Mouse (Mus musculus) kidney, adult 9 months (tissue): Measurements from ENCODE around the gene Btbd1.

Experiments
- DNase-seq: peaks from one replicate; pipeline ENCODE4 v3.0.0; 2022

The Btbd1 gene

DNA sequence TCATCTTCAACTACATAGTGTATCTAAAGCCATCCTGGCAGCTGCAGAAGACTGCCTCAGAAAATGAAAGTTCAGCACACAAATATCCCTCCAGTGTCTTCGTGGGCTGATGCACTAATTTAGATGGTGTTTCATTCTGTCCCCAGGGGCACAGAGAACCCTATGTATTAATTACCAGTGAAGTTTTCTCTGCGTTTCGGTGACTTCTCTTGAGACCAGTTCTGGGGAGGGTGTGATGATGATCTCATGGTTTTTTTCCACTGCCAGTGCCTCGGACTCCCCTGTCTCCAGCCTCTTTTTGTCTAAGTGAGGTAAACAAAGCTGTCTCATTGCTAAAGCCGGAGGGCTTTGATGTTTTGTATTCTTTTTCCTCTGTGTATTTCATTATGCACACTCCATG, 53.9 kb downstream of the Btbd1 start:
- DNase-seq: no peak

GRCm38 (mm10) chr7:81772786-81773539, 56.3 kb downstream of the Btbd1 start:
- no peak for DNase-seq

GRCm38 (mm10) chr7:81763110-81763845, 66.0 kb downstream of the Btbd1 start:
- peak; percentile 20 for DNase-seq

GRCm38 (mm10) chr7:81762180-81763109, 66.8 kb downstream of the Btbd1 start, which contains the start of gene Ramac:
Gene Ramac (plus strand): TSS chr7:81762925.
- peak; percentile 89 for DNase-seq

- DNase-seq: no peak
Measured at GRCm38 (mm10) chr7:81747956-81748355, 81.3 kb downstream of the Btbd1 start.

- DNase-seq: peak; percentile 11
Measured at GRCm38 (mm10) chr7:81744145-81744544, 85.1 kb downstream of the Btbd1 start.
